ENCODE assay signal across 16 mouse cellular contexts in the genomic region with DNA sequence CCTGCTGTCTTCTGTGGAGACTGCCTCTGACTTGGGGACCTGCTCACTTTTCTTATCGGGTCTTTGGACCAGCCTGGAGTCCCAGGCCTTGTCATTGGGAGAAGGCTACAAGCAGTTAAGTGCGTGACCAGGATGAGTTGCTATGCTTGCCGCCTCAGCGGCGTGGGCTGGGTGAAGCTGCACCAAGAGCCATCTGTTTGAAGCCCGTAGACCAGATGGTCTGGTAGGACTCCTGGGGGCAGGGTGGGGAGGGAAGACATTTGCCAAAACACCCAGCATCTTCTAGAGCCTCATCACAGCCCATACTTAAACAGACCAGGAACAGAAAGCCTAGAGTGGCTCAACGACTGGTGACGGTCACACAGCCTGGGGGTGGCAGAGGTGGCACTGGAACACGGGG. TPM values are rescaled to one million over a fixed set of nuclear protein-coding genes. Genes with fewer than 3 reads are reported as not detected.
DNase-seq lines count a peak whose midpoint lies in the region; ATAC-seq and TF ChIP-seq lines count a peak whose summit lies in the region.
"Had no signal": no experiment of that assay in that cellular context is flagged by ENCODE, and none has a peak within 500 bp of the region (broad histone marks: within the 10 kb centered on the region; RNA-seq: fewer than 3 reads in every experiment).

No protein-coding gene starts in this region.

- peak overlapping the region; percentile 81 for H3K27ac ChIP-seq in left cerebral cortex, adult 2 months
- no peak overlapping the region for H3K27ac ChIP-seq in forebrain, embryonic 14.5 days (ENCODE audit: low read depth, low read length)
- H3K27ac ChIP-seq: limb, embryonic 13.5 days; neural tube, embryonic 15.5 days had no signal

- no peaks in the 10 kb centered on the region for H3K9me3 ChIP-seq in forebrain, embryonic 14.5 days (replicated peaks; ENCODE audit: control insufficient read depth, low read length)
- H3K9me3 ChIP-seq: limb, embryonic 13.5 days; neural tube, embryonic 15.5 days had no signal

- peak overlapping the region; percentile 4; the same call in 1 of the 2 replicates for H3K4me3 ChIP-seq in left cerebral cortex, adult 2 months
- H3K4me3 ChIP-seq in forebrain, embryonic 14.5 days (ENCODE audit: low read depth, low read length): no peak overlapping the region
- H3K4me3 ChIP-seq: limb, embryonic 13.5 days; neural tube, embryonic 15.5 days had no signal

- no peak overlapping the region for H3K4me2 ChIP-seq in forebrain, embryonic 14.5 days (ENCODE audit: low read length)
- H3K4me2 ChIP-seq: limb, embryonic 13.5 days; neural tube, embryonic 15.5 days had no signal

- peaks cover 21% of the 10 kb centered on the region for H3K4me1 ChIP-seq in forebrain, embryonic 14.5 days (ENCODE audit: control insufficient read depth, insufficient read depth, low read length)
- H3K4me1 ChIP-seq: limb, embryonic 13.5 days had no signal

- TF ChIP-seq CTCF in left cerebral cortex, adult 2 months (IDR thresholded peaks at IDR 0.05): no peak

- no peak overlapping the region for H3K9ac ChIP-seq in forebrain, embryonic 14.5 days (ENCODE audit: low read length)
- H3K9ac ChIP-seq: limb, embryonic 13.5 days; neural tube, embryonic 15.5 days had no signal

- H3K27me3 ChIP-seq in forebrain, embryonic 14.5 days (replicated peaks; ENCODE audit: control insufficient read depth, insufficient read depth, low read length): no peaks in the 10 kb centered on the region
- H3K27me3 ChIP-seq: neural tube, embryonic 15.5 days had no signal

- H3K36me3 ChIP-seq in forebrain, embryonic 14.5 days (ENCODE audit: control insufficient read depth, insufficient read depth, low read length): no peaks in the 10 kb centered on the region
- H3K36me3 ChIP-seq: limb, embryonic 13.5 days; neural tube, embryonic 15.5 days had no signal

- DNase-seq in right cerebral cortex, adult 18-20 months: peak; percentile 89
- DNase-seq in right cerebral cortex, postnatal 4 days: no peak
- DNase-seq in cerebellum, postnatal 36 days: peak; percentile 86
- peak; percentile 48 to 80 for DNase-seq in left cerebral cortex, adult 2 months (ENCODE audit: extremely low spot score in 1 of 2, low spot score in 2 of 2)
- peak; percentile 90 for DNase-seq in telencephalon, adult 2 months (ENCODE audit: low read depth, low spot score)
- no peak for DNase-seq in adrenal gland, adult (ENCODE audit: inconsistent age in 2 of 2, low spot score in 1 of 2)
- no peak for DNase-seq in forebrain, embryonic 14.5 days (ENCODE audit: low spot score)
- DNase-seq in lung, postnatal 14 days: no peak
- DNase-seq: heart, postnatal 14 days; kidney, postnatal 36 days; lung, adult 2 months; spleen, adult 18-20 months had no signal

- intact Hi-C loops in left cerebral cortex, adult 2 months (cut with DNase I): loop anchor here (1.0 to 2.0 kb wide), 4 partner anchors 20 to 54 kb away; a partner anchor contains a TSS

- whole genome bisulfite sequencing in forebrain, embryonic 14.5 days: 74% methylated on average over 9 of the region's 9 CpGs

- ATAC-seq in forebrain, embryonic 14.5 days: no peak
- ATAC-seq: forebrain, embryonic 16.5 days had no signal

RNA-seq across cellular contexts. Expression of a gene that starts 24.9 kb away (rescaled TPM):
- total RNA-seq in left cerebral cortex, adult 2 months (2021): 100 to 1,000 TPM; 448 to 462 TPM
- polyA plus RNA-seq in forebrain, embryonic 14.5 days (2014; fragmentation: Nextera tagmentation; extraction: Ambion mirVana): 17.1 and 23.4 TPM in 2 replicates
- total RNA-seq: megakaryocyte, adult 5-6 weeks had no signal

Comparison
In these comparisons a context has a peak if more than half of its experiments do, and no peak if none do; other contexts are left out.
1. DNase-seq: peak in right cerebral cortex, adult 18-20 months (single experiment), cerebellum, postnatal 36 days (2 of 2), left cerebral cortex, adult 2 months (2 of 2) and telencephalon, adult 2 months (single experiment); none in right cerebral cortex, postnatal 4 days (single experiment), adrenal gland, adult (0 of 2), forebrain, embryonic 14.5 days (single experiment) and lung, postnatal 14 days (single experiment).